Mouse (Mus musculus) G1E (cell line): ENCODE results near the gene Slc7a14.

Experiments used
- CTCF ChIP-seq: IDR thresholded peaks from 2 replicates; pipeline ENCODE4 v1.5.1; 2012; ENCODE audit warnings: low read depth, low read length, inconsistent platforms, mixed read lengths
- GATA1 ChIP-seq: IDR thresholded peaks from 2 replicates; pipeline ENCODE4 v1.6.1; 2012; ENCODE audit warnings: borderline replicate concordance, low read length, inconsistent platforms, mixed read lengths
- TAL1 ChIP-seq: conservative IDR thresholded peaks from 2 replicates; pipeline ENCODE4 v1.6.1; 2012; ENCODE audit warnings: low read depth, low read length, inconsistent platforms, mixed read lengths

- TF ChIP-seq CTCF (no peak), GATA1 (no peak), TAL1 (no peak)
Measured at GRCm38 (mm10) chr3:31254427-31254826, 55.8 kb downstream of the Slc7a14 start.
